Mouse (Mus musculus): Measurements from ENCODE around the gene Optn. TPM values are rescaled to one million over a fixed set of nuclear protein-coding genes. Genes with fewer than 3 reads are reported as not detected.

Gene Optn
- total RNA-seq, 2 experiments from 2014 or later, result 16.7 to 20.4 TPM

- DNase-seq (ENCODE audit: extremely low spot score in 1 of 2, low spot score in 2 of 2), result no peak
- Histone ChIP-seq H3K4me3 (no peak overlapping the region), H3K27ac (no peak overlapping the region)
- TF ChIP-seq CTCF (IDR thresholded peaks at IDR 0.05), result no peak
- intact Hi-C loops (cut with DNase I), result no loop called here
Observed at GRCm38 (mm10) chr2:5037390-5037789, 26.5 kb downstream of the Optn start.

GRCm38 (mm10) chr2:5036411-5037076 is 27.3 kb downstream of the Optn start:
- TF ChIP-seq CTCF (IDR thresholded peaks at IDR 0.05), result no peak
- Histone ChIP-seq H3K4me3 (no peak overlapping the region), H3K27ac (no peak overlapping the region)
- intact Hi-C loops (cut with DNase I), result no loop called here
- DNase-seq (ENCODE audit: extremely low spot score in 1 of 2, low spot score in 2 of 2), result no peak

DNA sequence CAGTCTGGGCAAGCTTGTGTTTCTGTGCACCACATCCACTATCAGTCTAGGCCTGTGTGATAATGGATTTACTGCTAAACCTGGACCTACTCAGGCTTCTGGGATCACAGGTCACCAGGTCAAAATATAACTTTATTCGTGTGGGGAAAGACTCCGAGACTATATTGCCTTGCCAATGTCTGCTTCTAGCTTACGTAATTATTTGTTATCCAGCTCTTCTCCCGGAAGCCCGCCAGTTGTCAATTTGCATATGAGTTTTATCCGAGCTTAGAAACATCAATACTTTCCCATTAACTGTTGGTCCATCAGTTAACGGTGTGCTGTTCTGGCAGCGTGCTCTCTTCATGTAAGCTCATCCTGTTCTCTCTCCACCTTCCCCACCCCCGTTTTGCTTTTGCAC is 28.6 kb downstream of the Optn start:
- H3K4me3 ChIP-seq, result no peak overlapping the region
- DNase-seq (ENCODE audit: extremely low spot score in 1 of 2, low spot score in 2 of 2), result no peak

GRCm38 (mm10) chr2:5034801-5035200 is 29.1 kb downstream of the Optn start:
- no peak overlapping the region for H3K4me3 ChIP-seq
- DNase-seq (ENCODE audit: extremely low spot score in 1 of 2, low spot score in 2 of 2), result no peak
- H3K27ac ChIP-seq, result no peak overlapping the region
- intact Hi-C loops (cut with DNase I), result loop anchor here (5.0 kb wide), 1 partner anchor 42 kb away; no protein-coding TSS in a partner anchor
- no peak for TF ChIP-seq CTCF (IDR thresholded peaks at IDR 0.05)

More for the DNA sequence above, 28.6 kb downstream of the Optn start:
- intact Hi-C loops (cut with DNase I), result no loop called here
- TF ChIP-seq CTCF (IDR thresholded peaks at IDR 0.05), result no peak
- no peak overlapping the region for H3K27ac ChIP-seq

- DNase-seq (ENCODE audit: extremely low spot score in 1 of 2, low spot score in 2 of 2), result no peak
- Histone ChIP-seq H3K27ac (no peak overlapping the region), H3K4me3 (no peak overlapping the region)
- no peak for TF ChIP-seq CTCF (IDR thresholded peaks at IDR 0.05)
- intact Hi-C loops (cut with DNase I), result loop anchor here (5.0 kb wide), 1 partner anchor 41 kb away; no protein-coding TSS in a partner anchor
Observed at GRCm38 (mm10) chr2:5033546-5034420, 30.1 kb downstream of the Optn start.

DNA sequence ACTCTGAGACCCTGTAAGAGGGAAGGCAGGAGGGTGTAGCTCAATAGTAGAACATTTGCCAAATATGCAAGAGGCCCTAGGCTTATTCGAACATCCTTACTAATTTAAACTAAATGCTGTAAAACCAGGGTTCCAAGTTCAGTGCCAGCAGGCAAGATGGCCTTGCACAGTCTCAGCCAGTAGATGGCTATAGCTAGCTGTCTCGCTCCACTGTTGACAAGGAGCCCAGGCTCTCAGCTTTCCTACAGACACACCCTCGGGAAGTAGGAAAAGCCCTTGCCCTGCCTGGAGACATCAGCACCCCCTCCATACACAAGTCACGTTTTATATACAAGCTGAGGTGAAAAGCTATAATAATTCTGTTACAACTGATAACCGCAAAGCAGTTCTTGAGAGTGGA is 31.2 kb downstream of the Optn start:
- no peak overlapping the region for H3K4me3 ChIP-seq
- intact Hi-C loops (cut with DNase I), result loop anchor here (5.0 kb wide), 1 partner anchor 40 kb away; no protein-coding TSS in a partner anchor
- H3K27ac ChIP-seq, result no peak overlapping the region
- no peak for DNase-seq (ENCODE audit: extremely low spot score in 1 of 2, low spot score in 2 of 2)
- no peak for TF ChIP-seq CTCF (IDR thresholded peaks at IDR 0.05)

DNA sequence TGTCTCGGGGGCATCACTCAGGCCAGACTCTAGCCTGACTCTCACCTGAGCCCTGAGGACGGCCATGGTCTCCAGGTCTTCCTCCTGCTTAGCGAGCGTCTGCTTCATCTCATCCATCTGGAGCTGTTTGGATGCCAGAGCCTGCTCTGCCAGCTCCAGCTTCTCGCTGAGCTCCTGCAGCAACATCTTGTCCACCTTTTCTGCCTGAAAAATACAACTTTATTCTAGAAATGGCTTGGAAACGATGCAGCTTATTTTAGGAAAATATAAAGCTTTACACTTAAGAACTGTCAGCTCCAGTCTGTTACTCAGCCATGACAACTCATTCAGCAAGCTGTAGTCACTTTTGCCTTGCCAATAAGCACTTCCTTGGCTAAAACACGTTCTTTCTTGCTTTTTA is 32.6 kb downstream of the Optn start:
- Histone ChIP-seq H3K27ac (no peak overlapping the region; the same call in 1 of the 2 replicates), H3K4me3 (no peak overlapping the region)
- no peak for TF ChIP-seq CTCF (IDR thresholded peaks at IDR 0.05)
- intact Hi-C loops (cut with DNase I), result loop anchor here (5.0 kb wide), 1 partner anchor 39 kb away; no protein-coding TSS in a partner anchor
- peak in 1 of 2 experiments; percentile 40 for DNase-seq (ENCODE audit: extremely low spot score in 1 of 2, low spot score in 2 of 2)

GRCm38 (mm10) chr2:5029808-5030207 is 34.0 kb downstream of the Optn start:
- intact Hi-C loops (cut with DNase I), result loop anchor here (5.0 kb wide), 1 partner anchor 38 kb away; no protein-coding TSS in a partner anchor
- DNase-seq (ENCODE audit: extremely low spot score in 1 of 2, low spot score in 2 of 2), result no peak

GRCm38 (mm10) chr2:5028047-5028446 is 35.8 kb downstream of the Optn start:
- intact Hi-C loops (cut with DNase I), result no loop called here
- no peak for TF ChIP-seq CTCF (IDR thresholded peaks at IDR 0.05)
- no peak for DNase-seq (ENCODE audit: extremely low spot score in 1 of 2, low spot score in 2 of 2)
- no peak overlapping the region for H3K4me3 ChIP-seq
- no peak overlapping the region for H3K27ac ChIP-seq

More at GRCm38 (mm10) chr2:5029808-5030207, 34.0 kb downstream of the Optn start:
- Histone ChIP-seq H3K4me3 (no peak overlapping the region), H3K27ac (no peak overlapping the region)
- TF ChIP-seq CTCF (IDR thresholded peaks at IDR 0.05), result no peak

GRCm38 (mm10) chr2:5027057-5027456 is 36.8 kb downstream of the Optn start:
- no peak for TF ChIP-seq CTCF (IDR thresholded peaks at IDR 0.05)
- no peak overlapping the region for H3K27ac ChIP-seq
- intact Hi-C loops (cut with DNase I), result no loop called here

DNA sequence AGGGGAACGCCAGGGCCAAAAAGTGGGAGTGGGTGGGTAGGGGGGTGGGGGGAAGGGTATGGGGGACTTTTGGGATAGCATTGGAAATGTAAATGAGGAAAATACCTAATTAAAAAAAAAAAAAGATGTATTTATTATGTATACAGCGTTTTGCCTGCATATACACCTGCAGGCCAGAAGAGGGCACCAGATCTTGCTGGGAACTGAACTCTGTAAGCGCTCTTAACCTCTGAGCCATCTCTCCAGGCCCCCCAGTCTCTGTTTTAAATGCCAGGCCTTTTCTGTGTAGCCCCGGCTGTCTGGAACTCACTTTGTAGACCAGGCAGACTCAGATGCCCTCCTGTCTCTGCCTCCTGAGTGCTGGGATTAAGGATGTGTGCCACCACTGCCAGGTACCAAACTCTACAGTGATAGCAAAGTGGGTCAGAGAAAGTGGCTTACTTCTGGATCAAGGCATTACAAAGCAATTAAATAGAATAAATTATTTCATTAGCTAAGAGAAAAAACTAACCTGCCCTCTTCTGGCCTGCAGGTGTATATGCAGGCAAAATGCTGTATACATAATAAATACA is 38.6 kb downstream of the Optn start:
- no peak; the same call in none of the 2 replicates for TF ChIP-seq CTCF (IDR thresholded peaks at IDR 0.05)
- intact Hi-C loops (cut with DNase I), result no loop called here
- Histone ChIP-seq H3K27ac (no peak overlapping the region), H3K4me3 (no peak overlapping the region)
- no peak for DNase-seq (ENCODE audit: extremely low spot score in 1 of 2, low spot score in 2 of 2)

More at GRCm38 (mm10) chr2:5027057-5027456, 36.8 kb downstream of the Optn start:
- DNase-seq (ENCODE audit: extremely low spot score in 1 of 2, low spot score in 2 of 2), result no peak
- no peak overlapping the region for H3K4me3 ChIP-seq

Measured in left cerebral cortex, adult 2 months (tissue).